Mouse (Mus musculus) left cerebral cortex, adult 9 months (tissue): ENCODE results near the gene Pla2g6.

Source experiments
- DNase-seq, 2 experiments: peaks; one replicate each; pipeline ENCODE4 v3.0.0; 2022; ENCODE audit warnings: low spot score in 2 of 2

The Pla2g6 gene

DNA sequence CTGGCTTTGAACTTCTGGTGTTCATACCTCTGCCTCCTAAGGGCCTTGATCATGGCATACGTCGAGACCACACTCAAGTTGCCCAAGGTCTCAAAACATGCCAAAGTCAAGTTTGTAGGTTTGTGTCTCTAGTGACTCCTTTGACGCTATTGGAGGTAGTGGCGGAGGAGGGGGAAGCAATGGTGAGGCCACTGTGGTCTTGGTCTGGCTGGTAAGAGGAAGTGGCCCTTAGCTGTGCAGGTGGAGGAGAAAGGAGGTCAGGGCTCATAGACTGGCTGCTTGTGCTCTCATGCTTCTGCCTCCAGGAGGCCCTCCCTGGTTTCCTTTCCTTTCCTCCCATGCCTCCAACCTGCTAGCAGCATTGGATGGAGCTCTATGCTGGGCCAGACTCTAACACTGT, 22.7 kb upstream of the Pla2g6 start:
- no peak for DNase-seq

DNA sequence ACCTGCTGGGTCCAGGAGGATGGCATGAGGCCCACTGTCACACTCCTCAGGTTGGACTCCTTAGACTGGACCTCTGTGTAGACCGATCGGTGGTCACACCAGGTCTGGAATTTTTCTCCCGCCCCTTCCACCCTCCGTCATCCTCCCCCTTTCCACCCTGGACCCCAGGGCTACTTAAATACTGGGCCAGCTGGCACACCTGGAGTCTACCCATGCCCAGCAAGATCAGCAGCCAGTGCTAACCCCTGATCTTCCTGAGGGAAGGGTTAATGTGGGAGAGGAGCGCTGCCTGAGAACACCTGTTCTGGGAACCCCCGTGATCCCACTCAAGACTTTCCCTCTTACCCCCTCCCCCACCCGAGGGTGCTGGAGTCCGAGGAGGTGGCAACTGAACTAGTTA, 20.5 kb upstream of the Pla2g6 start:
- DNase-seq: no peak

DNA sequence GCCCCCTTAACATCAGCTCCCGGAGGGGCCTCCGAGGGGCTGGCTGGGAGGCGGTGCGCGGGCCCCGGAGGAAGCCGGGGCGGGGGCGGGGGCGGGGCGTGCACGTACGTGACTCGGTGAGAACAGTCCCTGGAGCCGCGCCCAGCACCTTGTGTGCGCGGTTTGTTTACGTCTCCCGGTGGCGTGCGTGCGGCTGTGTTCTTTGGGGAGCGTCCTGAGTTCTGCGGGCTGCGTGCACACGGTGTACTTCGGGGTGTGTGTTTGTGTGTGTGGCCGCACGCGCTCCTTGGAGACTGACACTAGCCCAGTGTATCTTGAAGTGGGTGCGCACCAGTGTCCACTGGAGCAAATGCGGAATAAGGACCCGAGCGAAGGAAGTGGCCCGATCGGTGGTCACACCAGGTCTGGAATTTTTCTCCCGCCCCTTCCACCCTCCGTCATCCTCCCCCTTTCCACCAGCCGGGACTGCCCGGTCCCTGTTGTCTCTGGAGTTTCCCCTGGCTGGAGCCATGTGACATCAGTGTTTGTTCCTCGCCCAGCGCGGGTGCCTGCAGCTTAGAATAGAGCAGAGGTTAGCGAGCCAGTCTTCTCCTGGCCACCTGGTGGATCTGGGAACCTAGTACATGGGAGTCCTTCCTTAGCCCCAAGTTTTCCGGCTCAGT, 19.8 kb upstream of the Pla2g6 start:
- peak in 1 of 2 experiments; percentile 42 for DNase-seq

DNA sequence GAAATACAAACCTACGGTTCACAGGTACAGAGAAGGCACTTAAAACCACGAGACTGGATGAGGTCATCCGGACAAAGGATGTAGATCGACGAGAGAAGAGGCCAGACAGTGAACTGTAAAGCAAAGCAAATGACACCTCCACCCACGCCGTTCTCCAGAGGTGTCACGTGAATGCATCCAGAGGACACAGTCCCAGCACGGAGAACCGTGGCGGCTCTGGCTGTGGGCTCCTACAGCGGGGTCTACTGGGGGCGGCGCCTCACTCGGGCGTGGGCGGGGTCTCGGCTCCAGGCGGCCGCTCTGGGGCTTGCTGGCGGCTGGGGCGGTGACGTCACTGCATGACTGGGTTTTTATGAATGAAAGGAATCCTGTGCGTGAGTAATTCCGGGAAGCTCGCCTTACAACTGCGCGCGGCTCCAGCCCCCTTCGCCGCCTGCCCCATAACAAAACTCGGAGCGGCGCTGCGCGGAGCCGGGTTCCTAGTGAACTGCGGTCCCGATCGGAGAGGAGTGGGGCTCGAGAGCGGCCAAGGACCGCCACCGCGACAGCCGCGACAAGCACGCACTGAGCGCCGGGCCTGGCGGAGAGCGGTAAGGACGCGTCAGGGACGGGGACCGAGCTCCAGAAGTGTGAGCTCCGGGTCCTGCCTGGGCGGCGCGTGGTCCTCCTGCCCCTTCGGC, 19.1 kb upstream of the Pla2g6 start:
- DNase-seq: peak; percentile 50 to 85

DNA sequence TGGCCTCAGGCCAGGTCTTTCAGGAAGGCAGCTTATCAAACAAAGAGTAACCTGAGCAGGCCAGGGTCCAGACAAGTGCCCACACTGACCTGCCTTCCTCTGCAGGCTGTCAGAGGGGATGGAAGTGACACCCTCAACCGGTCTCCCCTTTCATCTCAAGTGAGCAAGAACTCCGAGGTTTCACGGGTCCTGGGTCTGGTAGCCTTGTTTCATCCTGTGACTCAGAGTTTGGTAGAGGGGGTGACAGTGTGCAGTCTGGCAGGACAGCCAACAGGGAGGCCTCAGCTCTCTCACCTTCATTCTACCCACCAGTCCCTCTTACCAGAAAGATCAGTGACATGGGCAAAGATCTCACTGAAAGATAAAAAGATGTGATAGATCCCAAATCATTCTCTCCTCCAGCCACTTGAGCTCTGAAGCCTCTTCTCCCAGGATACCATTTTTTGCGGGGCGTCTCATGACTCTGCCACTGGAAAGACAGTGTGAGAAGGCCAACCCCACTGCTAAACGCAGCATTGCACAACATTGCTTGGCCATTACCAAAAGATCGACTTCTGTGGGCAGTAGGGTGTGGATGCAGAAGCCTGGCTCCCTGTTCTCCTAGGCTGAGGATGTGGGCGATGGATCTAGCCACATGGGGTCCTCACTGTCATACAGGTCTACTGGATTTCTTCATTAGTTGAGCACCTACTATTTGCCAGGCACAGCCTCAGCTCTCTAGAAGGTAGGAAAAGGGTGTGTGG, 18.0 kb upstream of the Pla2g6 start, which contains the start of gene Maff:
TSS of gene Maff (plus strand) at position 571 of the 743 bp plus-strand sequence.
- DNase-seq: no peak

DNA sequence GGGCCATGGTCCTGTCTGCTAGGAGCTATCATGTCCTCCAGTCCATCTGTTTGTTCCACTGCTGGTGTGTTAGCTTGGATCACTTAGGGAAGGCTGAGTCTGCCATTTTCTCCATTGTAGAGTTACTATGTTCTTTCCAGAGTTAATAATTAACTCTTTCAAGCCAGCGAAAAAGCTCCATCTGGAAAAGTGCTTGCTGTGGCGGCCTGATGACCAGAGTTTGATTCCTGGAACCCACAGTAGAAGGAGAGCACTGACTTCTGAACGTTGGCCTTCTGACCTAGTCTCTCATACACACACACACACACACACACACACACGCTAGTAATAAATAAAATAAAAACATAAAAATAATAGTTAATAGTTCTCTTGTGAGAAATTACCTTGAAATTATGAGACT, 16.4 kb upstream of the Pla2g6 start:
- no peak for DNase-seq

DNA sequence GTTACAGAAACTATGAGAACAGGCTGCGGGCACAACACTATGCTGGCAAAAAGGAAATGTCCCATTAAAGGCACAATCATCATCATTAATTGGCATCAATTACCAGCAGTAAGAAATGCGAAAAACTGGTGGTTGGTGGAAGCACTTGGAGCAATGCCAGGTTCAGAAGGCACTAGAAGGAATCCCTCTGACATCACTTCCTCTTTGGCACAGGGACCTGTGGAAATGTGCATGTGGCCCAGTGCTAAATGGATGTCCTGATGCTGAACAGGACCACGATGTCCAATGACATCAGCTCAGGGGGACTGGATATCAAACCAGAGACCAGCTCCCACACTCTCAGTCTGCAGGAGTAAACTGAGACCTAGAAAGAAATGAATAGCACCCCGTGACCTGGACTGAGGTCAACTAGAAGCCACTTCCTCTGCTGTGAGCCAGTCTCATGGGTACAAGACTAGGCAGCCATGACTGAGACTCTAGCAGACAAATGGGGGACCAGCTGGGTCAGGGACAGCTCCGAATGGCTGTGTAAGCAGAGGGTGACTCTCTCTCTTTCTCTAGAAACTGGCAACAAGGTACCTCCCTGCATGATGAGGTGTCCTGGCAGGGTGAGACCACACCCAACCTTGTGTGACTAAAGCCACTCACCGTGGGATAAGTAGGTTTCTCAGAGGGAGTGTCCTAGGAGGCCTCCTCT, 14.6 kb upstream of the Pla2g6 start:
- no peak for DNase-seq

DNA sequence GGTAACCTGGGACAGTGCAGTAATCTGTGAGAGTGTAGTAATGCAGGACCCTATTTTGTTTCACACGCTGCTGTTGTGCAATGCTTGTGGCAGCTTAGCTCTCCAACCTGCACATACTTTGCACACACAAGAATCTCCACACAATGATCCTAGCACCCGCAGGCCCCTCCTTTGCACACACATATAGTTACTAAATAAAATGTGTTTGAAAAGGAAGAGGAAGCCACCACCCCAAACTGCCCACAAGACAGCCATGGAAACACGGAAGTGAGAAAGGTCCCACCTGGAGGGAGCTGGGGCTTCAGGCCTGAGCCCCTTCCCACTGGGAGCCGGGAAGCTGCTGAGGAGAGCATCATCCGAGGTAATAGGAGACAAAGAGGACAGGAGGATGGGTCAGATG, 10.8 kb upstream of the Pla2g6 start:
- no peak for DNase-seq

DNA sequence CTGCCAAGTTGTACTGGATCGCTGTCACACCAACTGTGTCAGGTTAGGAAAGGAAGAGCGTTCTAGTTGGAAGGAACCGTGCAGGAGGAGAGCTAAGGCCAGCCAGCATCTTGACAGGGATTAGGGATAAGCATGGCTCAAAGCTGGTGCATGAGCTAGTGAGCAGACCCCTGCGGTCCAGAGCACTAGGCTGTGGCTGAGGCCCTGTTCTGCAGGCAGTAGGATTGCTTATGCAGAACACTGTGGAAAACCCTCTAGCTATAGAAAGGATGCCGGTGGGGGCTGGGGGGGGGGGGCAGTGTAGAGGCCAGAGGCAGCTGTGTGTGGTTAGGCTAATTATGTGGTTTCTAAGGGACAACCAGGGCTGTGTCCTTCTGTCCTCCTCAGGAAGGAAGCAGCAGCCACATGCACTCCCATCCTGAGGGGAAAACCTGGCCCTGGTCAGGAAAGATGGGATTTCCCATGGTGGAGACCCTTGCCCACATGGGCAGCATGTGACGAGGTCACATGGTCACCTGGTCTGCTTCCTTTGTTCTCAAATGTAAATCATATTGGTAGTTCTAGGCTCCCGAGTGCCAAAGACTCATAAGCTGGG, 7.0 kb upstream of the Pla2g6 start:
- no peak for DNase-seq

DNA sequence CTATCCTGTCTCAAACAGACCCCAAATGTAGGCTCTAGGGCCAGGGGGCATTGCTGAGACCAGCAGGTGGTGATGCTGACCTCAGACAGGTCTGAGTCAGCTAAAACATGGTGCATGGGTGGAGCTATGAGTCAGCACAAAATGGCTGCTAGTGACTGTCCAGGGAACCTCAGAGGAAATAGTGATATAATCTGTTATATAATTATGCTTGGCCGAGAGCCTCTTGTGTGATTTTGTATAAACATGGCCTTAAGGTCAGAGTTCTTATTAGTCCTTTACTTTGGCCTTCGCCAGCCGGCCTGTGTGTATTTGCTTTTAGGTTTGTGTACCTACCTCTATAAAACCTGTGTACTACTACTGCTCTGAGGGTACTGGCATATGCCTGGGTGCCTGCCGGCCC, 5.2 kb upstream of the Pla2g6 start:
- DNase-seq: no peak

DNA sequence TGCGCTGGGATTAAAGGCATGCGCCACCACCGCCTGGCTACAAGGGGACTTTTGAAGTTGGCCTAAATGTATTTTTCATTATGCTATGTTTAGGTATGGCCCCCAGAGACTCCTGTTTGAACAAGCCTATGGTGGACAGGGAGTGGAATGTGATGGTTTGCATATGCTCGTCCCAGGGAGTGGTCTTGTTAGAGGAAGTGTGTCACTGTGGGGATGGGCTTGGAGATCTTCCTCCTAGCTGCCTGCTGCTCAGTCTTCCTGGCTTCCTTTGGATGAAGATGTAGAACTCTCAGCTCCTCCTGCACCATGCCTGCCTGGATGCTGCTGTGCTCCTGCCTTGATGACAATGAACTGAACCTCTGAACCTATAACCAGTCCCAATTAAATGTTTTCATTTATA, 2.3 kb upstream of the Pla2g6 start:
- no peak for DNase-seq

DNA sequence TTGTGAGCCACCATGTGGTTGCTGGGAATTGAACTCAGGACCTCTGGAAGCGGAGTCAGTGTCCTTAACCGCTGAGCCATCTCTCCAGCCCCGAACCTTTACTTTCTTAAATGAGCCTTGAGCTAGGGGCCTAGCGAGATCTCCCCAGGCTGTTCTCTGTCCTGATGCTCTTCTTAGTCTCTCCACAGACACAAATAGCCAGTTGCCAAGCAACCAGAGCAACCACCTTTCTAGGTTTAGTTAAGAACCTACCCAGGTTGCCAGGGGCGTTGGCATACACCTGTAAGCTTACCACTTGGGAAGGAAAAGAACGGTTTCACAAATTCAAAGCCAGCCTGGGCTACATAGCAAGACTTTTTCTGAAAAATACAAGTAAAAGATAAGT, 1.8 kb upstream of the Pla2g6 start:
- DNase-seq: no peak

DNA sequence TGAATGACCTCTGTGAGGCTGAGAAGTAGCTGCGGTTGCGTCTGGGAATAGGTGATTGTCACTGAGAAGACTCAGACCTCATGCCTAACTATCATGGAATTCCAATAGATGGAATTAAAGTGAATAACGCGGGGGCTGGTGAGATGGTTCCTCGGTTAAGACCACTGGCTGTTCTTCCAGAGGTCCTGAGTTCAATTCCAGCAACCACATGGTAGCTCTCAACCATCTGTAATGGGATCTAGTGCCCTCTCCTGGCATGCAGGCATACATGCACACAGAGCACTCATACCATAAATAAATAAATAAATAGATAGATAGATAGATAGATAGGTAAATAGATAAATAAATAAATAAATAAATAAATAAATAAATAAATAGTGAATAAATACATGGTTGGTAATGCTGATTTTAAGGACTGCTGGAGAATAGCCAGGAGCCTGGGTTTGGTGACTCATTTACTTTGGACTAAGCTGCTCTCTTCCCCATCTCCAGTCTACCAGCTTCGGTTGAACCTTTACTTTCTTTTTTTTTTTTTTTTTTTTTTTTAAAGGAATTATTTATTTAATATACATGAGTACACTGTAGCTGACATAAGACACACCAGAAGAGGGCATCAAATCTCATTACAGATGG, 1.3 kb upstream of the Pla2g6 start:
- DNase-seq: no peak

DNA sequence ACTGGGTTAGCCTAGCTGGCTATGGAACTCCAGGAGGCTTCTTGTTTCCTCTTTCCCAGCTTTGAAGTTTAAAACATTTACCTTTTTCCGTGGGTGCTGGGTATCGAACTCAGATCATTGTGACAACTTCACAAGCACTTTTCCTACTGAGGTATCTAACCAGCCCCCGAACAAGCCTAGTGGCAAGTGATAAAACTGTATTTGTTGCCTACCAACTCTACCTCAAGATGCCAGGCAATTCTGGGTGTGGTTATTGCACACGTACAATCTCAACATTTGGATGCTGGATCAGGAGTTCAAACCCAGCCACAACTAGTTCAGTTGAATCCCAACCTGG, 717 bp upstream of the Pla2g6 start:
- no peak for DNase-seq

DNA sequence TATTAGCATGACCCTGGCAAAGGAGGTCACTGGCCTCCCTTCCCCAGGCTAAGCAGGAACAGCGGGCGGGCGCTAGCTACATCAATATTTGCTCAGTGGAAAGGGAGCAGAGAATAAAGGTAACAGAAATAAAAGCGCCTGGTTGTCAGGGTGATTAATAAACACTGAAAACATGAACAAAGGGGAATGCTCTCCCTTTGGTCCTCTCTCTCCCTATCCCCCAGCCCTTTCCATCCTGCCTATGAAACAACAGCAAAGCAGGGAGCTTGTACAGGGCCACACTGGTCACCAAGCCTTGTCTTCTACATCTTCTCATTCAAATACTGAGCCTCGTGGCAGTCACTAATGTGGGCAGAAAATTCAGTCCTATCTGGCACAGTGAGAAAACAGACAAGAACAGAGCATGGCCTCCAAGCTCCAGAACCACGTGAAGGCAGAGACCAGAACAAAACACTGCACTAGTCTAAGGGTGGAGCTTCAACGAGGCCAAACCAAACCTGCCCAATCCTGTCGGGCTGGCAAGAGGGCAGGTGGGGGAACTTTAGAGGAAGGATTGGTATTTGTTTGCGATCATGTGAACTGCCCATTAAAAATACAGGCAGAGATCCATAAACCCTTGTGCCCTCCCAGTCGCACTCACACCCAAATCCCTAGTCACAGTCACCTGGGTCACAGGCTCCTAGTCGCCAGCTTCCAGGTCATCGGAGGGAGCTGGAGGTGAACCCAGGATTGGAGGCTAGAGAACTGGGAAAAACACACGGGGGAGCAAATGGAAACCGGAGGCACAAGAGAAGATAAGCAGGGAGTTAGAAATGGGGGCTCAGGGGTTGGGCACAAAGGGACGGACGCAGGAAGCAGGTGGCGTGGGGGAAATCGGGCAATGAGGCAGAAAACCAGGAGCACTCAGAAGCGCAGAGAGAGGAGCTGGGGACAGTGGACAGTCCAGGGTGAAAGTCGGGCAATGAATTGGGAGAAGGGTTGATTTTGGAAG, 924 bp downstream of the Pla2g6 start:
- peak in 1 of 2 experiments; percentile 39 for DNase-seq

DNA sequence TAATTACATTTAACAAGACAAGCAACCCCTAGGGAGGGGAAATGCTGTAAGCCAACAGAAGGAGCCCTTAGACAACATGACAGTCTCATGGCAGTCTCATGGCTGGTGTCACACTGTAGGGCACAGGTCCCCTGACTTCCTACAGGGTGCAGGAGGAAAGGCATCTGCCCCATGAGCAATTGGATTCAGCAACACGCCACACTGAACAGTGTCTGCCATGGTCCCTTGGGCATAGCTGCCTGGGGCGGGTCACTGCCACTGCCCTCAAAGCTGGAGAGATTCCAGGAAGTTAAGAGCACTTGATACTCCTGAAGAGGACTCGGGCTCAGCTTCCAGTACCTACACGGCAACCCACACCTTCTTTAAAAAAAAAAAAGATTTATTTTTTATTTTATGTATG, 1.9 kb downstream of the Pla2g6 start:
- DNase-seq: no peak

DNA sequence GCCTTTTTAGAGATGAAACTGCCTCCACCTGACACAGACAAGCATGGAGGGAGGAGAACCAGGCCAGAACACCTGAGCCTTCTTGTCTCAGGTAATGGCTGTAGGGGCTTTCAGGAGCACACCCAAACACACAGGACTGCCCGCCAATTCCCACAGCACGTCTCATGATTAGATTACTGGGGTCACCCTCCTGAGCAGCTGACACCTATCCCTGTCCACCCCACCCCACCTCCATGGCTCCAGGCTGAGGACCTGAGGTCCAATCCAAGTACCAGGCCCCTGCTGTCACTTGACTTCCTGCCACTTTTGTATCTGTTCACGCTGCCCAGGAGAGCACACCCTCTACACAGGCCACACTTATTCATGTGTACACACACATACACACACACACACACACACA, 2.4 kb downstream of the Pla2g6 start:
- no peak for DNase-seq

DNA sequence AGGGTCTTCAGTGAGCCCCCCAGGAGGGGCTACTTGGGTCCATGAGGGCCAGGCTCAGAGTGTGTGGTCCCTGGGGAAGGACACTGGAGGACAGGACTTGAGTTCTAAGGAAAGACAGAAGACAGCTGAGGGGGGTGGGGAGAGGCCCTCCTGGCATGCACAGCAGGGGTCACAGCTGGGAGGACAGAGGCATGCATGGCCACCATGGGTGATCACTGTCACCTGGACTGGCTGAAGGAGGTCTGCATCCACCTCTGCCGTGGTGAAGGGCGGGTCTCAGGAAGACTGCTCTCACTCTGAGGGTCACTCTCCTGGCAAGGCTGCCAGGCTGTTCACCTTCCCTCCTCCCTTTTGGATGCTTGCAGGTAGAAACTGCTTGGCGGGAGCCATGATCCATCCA, 3.8 kb downstream of the Pla2g6 start:
- DNase-seq: no peak

DNA sequence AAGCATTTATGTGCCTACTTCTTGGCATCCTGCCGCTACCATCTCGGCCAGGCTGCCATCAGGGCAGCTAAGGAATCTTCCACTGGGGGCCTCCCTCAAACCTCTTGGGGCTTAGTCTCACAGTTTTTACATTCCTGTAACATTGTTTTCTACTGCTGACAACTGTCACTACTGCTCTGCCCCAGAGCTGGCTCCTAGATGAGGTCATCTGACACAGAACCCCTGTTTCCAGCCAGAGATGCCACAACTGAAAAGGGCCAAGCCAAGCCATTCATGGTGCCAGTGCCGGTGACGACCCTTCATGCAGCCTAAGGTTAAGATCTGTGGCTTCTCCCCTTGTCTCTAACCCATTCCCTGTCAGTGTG, 4.4 kb downstream of the Pla2g6 start:
- DNase-seq: no peak

DNA sequence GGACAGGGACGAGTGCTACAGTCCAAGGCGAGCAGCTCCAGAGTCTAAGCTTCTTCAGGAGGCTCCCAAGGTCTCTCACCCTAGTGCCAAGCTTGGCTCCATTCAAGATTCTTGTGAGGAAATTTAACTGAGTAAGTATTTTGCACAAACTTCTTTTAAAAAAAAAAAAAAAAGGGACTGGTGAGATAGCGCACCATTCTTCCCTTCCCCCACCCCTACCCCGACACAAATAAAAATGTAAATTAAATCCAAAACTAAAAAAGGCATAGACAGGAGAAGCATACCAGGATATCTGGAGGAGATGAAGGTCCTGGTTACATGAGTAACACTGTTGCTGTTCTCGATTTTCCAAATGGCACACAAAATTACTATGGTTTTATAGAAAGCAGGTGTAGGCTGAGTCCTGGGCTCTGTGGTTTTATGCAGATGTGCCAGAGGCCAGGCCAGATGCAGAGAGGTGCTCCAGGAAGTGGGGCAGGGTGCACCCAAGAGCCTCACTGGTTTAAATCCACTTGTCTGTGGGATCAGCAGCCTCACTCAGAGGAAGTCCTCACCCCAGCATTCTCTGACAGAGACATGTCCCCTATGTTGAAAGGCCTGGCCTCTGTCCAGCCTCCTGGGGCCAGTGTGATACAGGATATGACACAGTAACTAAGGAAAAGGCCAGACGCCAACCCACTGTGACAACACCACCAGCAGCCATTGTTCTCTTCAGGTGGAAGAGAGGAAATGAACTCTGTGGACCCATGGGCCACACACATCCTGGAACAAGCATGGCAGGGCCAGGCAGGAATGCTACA, 5.0 kb downstream of the Pla2g6 start:
- peak in 1 of 2 experiments; percentile 35 for DNase-seq
